In the genomic region with DNA sequence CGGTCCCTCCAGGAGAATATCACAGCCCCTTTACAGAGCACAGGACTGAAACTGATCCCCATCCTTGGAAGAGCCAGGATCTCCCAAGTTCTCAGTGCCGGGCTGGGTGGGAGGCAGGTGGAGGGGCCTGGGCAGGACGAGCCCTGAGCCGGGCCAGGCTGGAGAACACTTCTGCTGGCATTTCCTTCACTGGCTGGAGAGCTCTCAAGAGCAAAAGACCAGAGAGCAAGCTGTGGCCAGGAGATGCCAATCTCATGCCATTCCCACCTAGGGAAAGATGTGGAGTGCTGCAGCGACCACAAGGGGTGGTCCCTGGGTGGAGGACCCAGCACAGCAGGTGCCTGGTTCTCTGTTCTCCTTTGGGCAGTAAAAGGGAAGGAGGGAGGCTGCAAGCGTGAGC, we compare ENCODE assay signal across 14 mouse cellular contexts. TPM values are rescaled to one million over a fixed set of nuclear protein-coding genes. Genes with fewer than 3 reads are reported as not detected.
DNase-seq lines count a peak whose midpoint lies in the region; ATAC-seq lines count a peak whose summit lies in the region.
"Had no signal": no experiment of that assay in that cellular context is flagged by ENCODE, and none has a peak within 500 bp of the region (broad histone marks: within the 10 kb centered on the region; RNA-seq: fewer than 3 reads in every experiment).

No protein-coding gene starts in this region.

- H3K4me2 ChIP-seq in heart, embryonic 14.5 days (ENCODE audit: low read length) = no peak overlapping the region
- H3K4me2 ChIP-seq in midbrain, embryonic 11.5 days = no peak overlapping the region
- peak overlapping the region; percentile 34; the same call in 1 of the 2 replicates for H3K4me2 ChIP-seq in liver, embryonic 16.5 days (ENCODE audit: low read depth, low read length)
- H3K4me2 ChIP-seq in stomach, embryonic 16.5 days (ENCODE audit: low read depth, low read length) = no peak overlapping the region
- H3K4me2 ChIP-seq: embryonic facial prominence, embryonic 12.5 days had no signal

- H3K9ac ChIP-seq in heart, embryonic 14.5 days (ENCODE audit: low read length) = peak overlapping the region; percentile 25; the same call in 1 of the 2 replicates
- H3K9ac ChIP-seq in midbrain, embryonic 11.5 days (ENCODE audit: low read length) = no peak overlapping the region
- peak overlapping the region; percentile 13 for H3K9ac ChIP-seq in liver, embryonic 16.5 days (ENCODE audit: low read depth, low read length)
- H3K9ac ChIP-seq in stomach, embryonic 16.5 days (ENCODE audit: low read length) = 0 out of 2 replicates have a peak overlapping the region, but pooled peaks have one; percentile 32

- H3K36me3 ChIP-seq in heart, embryonic 14.5 days (ENCODE audit: control insufficient read depth, insufficient read depth, low read length) = no peaks in the 10 kb centered on the region
- peaks cover 15% of the 10 kb centered on the region for H3K36me3 ChIP-seq in midbrain, embryonic 10.5 days
- no peaks in the 10 kb centered on the region for H3K36me3 ChIP-seq in midbrain, embryonic 11.5 days (ENCODE audit: control insufficient read depth, insufficient read depth, low read length)
- no peaks in the 10 kb centered on the region for H3K36me3 ChIP-seq in liver, embryonic 16.5 days (ENCODE audit: control insufficient read depth, insufficient read depth)
- no peaks in the 10 kb centered on the region for H3K36me3 ChIP-seq in stomach, embryonic 16.5 days (ENCODE audit: control insufficient read depth, insufficient read depth, low read length)
- H3K36me3 ChIP-seq: embryonic facial prominence, embryonic 12.5 days had no signal

- DNase-seq in heart, postnatal 36 days = no peak
- DNase-seq in midbrain, embryonic 10.5 days (ENCODE audit: low spot score) = no peak
- DNase-seq in midbrain, embryonic 11.5 days (ENCODE audit: low spot score, missing footprints) = no peak
- DNase-seq in cerebellum, postnatal 36 days = no peak
- no peak for DNase-seq in spleen, adult 12 weeks (ENCODE audit: low spot score)
- DNase-seq: adrenal gland, postnatal 36 days; cerebellum, adult 11 months had no signal

- intact Hi-C loops in heart, postnatal 36 days (cut with DNase I) = no loop called here

- H3K27me3 ChIP-seq in heart, embryonic 14.5 days (ENCODE audit: control insufficient read depth, insufficient read depth, low read length) = no peaks in the 10 kb centered on the region
- H3K27me3 ChIP-seq in midbrain, embryonic 10.5 days (ENCODE audit: low read depth, poor library complexity, severe bottlenecking) = no peaks in the 10 kb centered on the region
- H3K27me3 ChIP-seq in midbrain, embryonic 11.5 days (ENCODE audit: control insufficient read depth, insufficient read depth, low read length) = no peaks in the 10 kb centered on the region
- H3K27me3 ChIP-seq in liver, embryonic 16.5 days (ENCODE audit: control insufficient read depth, insufficient read depth, low read depth, low read length) = no peaks in the 10 kb centered on the region
- H3K27me3 ChIP-seq in stomach, embryonic 16.5 days (ENCODE audit: control insufficient read depth, insufficient read depth, low read length) = no peaks in the 10 kb centered on the region
- H3K27me3 ChIP-seq: embryonic facial prominence, embryonic 12.5 days; megakaryocyte, embryonic 14.5 days had no signal

- peaks cover 40 to 61% of the 10 kb centered on the region in 2 experiments for H3K4me1 ChIP-seq in heart, embryonic 14.5 days (ENCODE audit: control insufficient read depth in 2 of 2, insufficient read depth in 2 of 2, low read length in 2 of 2)
- peaks cover 59% of the 10 kb centered on the region for H3K4me1 ChIP-seq in midbrain, embryonic 10.5 days
- peaks cover 7% of the 10 kb centered on the region for H3K4me1 ChIP-seq in midbrain, embryonic 11.5 days (ENCODE audit: control insufficient read depth, insufficient read depth, low read length)
- H3K4me1 ChIP-seq in liver, embryonic 16.5 days (ENCODE audit: control insufficient read depth, low read depth, low read length) = peaks cover 78% of the 10 kb centered on the region
- H3K4me1 ChIP-seq in stomach, embryonic 16.5 days (ENCODE audit: control insufficient read depth, insufficient read depth, low read length) = peaks cover 57% of the 10 kb centered on the region

- peak overlapping the region in 1 of 2 experiments; percentile 41; a peak in 1 of 4 replicates for H3K27ac ChIP-seq in heart, embryonic 14.5 days (replicated peaks in 1 of 2; ENCODE audit: control insufficient read depth in 1 of 2, insufficient read depth in 1 of 2, low read depth in 2 of 2, low read length in 2 of 2)
- peak overlapping the region; percentile 30; the same call in 1 of the 2 replicates for H3K27ac ChIP-seq in midbrain, embryonic 10.5 days (replicated peaks)
- no peak overlapping the region for H3K27ac ChIP-seq in midbrain, embryonic 11.5 days (ENCODE audit: low read depth, low read length)
- H3K27ac ChIP-seq in liver, embryonic 16.5 days (ENCODE audit: low read length) = peak overlapping the region; percentile 85
- H3K27ac ChIP-seq in stomach, embryonic 16.5 days (ENCODE audit: low read length) = peak overlapping the region; percentile 87
- H3K27ac ChIP-seq: embryonic facial prominence, embryonic 12.5 days had no signal

- ATAC-seq in heart, embryonic 14.5 days (ENCODE audit: insufficient number of reproducible peaks, insufficient read depth, low FRiP score, low read depth) = no peak
- no peak for ATAC-seq in midbrain, embryonic 11.5 days (ENCODE audit: low FRiP score)
- no peak for ATAC-seq in liver, embryonic 16.5 days (ENCODE audit: low read depth)
- no peak for ATAC-seq in stomach, embryonic 16.5 days (ENCODE audit: insufficient read depth, low FRiP score)

- no peak overlapping the region for H3K4me3 ChIP-seq in heart, embryonic 14.5 days (ENCODE audit: control insufficient read depth in 1 of 2, insufficient read depth in 1 of 2, low read depth in 1 of 2, low read length in 2 of 2)
- no peak overlapping the region for H3K4me3 ChIP-seq in midbrain, embryonic 10.5 days
- H3K4me3 ChIP-seq in midbrain, embryonic 11.5 days (ENCODE audit: low read depth, low read length) = no peak overlapping the region
- no peak overlapping the region for H3K4me3 ChIP-seq in liver, embryonic 16.5 days (ENCODE audit: low read depth, low read length)
- no peak overlapping the region for H3K4me3 ChIP-seq in stomach, embryonic 16.5 days (replicated peaks; ENCODE audit: low read length)
- H3K4me3 ChIP-seq: embryonic facial prominence, embryonic 12.5 days had no signal

- WGBS in heart, embryonic 14.5 days = 80% methylated on average over 6 of the region's 6 CpGs
- 85% methylated on average over 6 of the region's 6 CpGs for WGBS in midbrain, embryonic 10.5 days
- WGBS in midbrain, embryonic 11.5 days = 91% methylated on average over 6 of the region's 6 CpGs
- 78% methylated on average over 6 of the region's 6 CpGs for WGBS in liver, embryonic 16.5 days (ENCODE audit: insufficient replicate concordance)
- 70% methylated on average over 6 of the region's 6 CpGs for whole genome bisulfite sequencing in stomach, embryonic 16.5 days

- H3K9me3 ChIP-seq in heart, embryonic 14.5 days (ENCODE audit: control insufficient read depth, low read length) = no peaks in the 10 kb centered on the region
- H3K9me3 ChIP-seq in midbrain, embryonic 10.5 days (replicated peaks) = no peaks in the 10 kb centered on the region
- H3K9me3 ChIP-seq in midbrain, embryonic 11.5 days (ENCODE audit: control insufficient read depth, low read length) = no peaks in the 10 kb centered on the region
- no peaks in the 10 kb centered on the region for H3K9me3 ChIP-seq in liver, embryonic 16.5 days (replicated peaks; ENCODE audit: control insufficient read depth, low read length)
- no peaks in the 10 kb centered on the region for H3K9me3 ChIP-seq in stomach, embryonic 16.5 days (replicated peaks; ENCODE audit: control insufficient read depth, low read length)
- H3K9me3 ChIP-seq: embryonic facial prominence, embryonic 12.5 days had no signal

RNA-seq across cellular contexts. Expression of gene Samd4b, which starts 12.9 kb away (rescaled TPM):
- polyA plus RNA-seq in heart, embryonic 14.5 days (2014; fragmentation: Nextera tagmentation; extraction: Ambion mirVana) = 23.5 and 25.2 TPM in 2 replicates
- 10 to 100 TPM; 20.5 to 24.5 TPM for total RNA-seq in heart, postnatal 36 days (2021)
- polyA plus RNA-seq in midbrain, embryonic 10.5 days (2016; fragmentation: Nextera tagmentation; extraction: Ambion mirVana) = 29.2 and 30.5 TPM in 2 replicates
- polyA plus RNA-seq in midbrain, embryonic 11.5 days (2014; fragmentation: Nextera tagmentation; extraction: Ambion mirVana) = 23.8 and 27.8 TPM in 2 replicates
- polyA plus RNA-seq in liver, embryonic 16.5 days (2015; fragmentation: Nextera tagmentation; extraction: Ambion mirVana) = 2.5 and 3.5 TPM in 2 replicates
- 10.9 and 11.2 TPM in 2 replicates for polyA plus RNA-seq in stomach, embryonic 16.5 days (2015; fragmentation: Nextera tagmentation; extraction: Ambion mirVana)

RNA-seq across cellular contexts. Expression of gene Pak4, which starts 13.0 kb away (rescaled TPM):
- 21.1 and 22.1 TPM in 2 replicates for polyA plus RNA-seq in heart, embryonic 14.5 days (2014; fragmentation: Nextera tagmentation; extraction: Ambion mirVana)
- 1 to 10 TPM; 7.3 to 7.4 TPM for total RNA-seq in heart, postnatal 36 days (2021)
- polyA plus RNA-seq in midbrain, embryonic 10.5 days (2016; fragmentation: Nextera tagmentation; extraction: Ambion mirVana) = 60.9 and 66.4 TPM in 2 replicates
- polyA plus RNA-seq in midbrain, embryonic 11.5 days (2014; fragmentation: Nextera tagmentation; extraction: Ambion mirVana) = 29.6 and 32.5 TPM in 2 replicates
- 16.4 and 17.5 TPM in 2 replicates for polyA plus RNA-seq in liver, embryonic 16.5 days (2015; fragmentation: Nextera tagmentation; extraction: Ambion mirVana)
- 54.8 and 64.4 TPM in 2 replicates for polyA plus RNA-seq in stomach, embryonic 16.5 days (2015; fragmentation: Nextera tagmentation; extraction: Ambion mirVana)

RNA-seq across cellular contexts. Expression of gene Nccrp1, which starts 37.9 kb away (rescaled TPM):
- polyA plus RNA-seq in heart, embryonic 14.5 days (2014; fragmentation: Nextera tagmentation; extraction: Ambion mirVana) = not detected in 2 replicates
- not detected for total RNA-seq in heart, postnatal 36 days (2021)
- polyA plus RNA-seq in midbrain, embryonic 10.5 days (2016; fragmentation: Nextera tagmentation; extraction: Ambion mirVana) = 0.14 and 0.20 TPM in 2 replicates
- polyA plus RNA-seq in midbrain, embryonic 11.5 days (2014; fragmentation: Nextera tagmentation; extraction: Ambion mirVana) = not detected in 2 replicates
- polyA plus RNA-seq in liver, embryonic 16.5 days (2015; fragmentation: Nextera tagmentation; extraction: Ambion mirVana) = not detected in 2 replicates
- polyA plus RNA-seq in stomach, embryonic 16.5 days (2015; fragmentation: Nextera tagmentation; extraction: Ambion mirVana) = 19.7 and 34.8 TPM in 2 replicates
- polyA plus RNA-seq: embryonic facial prominence, embryonic 12.5 days; heart, postnatal 0 days had no signal

RNA-seq across cellular contexts. Expression of gene Sycn, which starts 44.3 kb away (rescaled TPM):
- polyA plus RNA-seq in heart, embryonic 14.5 days (2014; fragmentation: Nextera tagmentation; extraction: Ambion mirVana) = not detected in 2 replicates
- total RNA-seq in heart, postnatal 36 days (2021) = not detected
- not detected in 2 replicates for polyA plus RNA-seq in midbrain, embryonic 10.5 days (2016; fragmentation: Nextera tagmentation; extraction: Ambion mirVana)
- polyA plus RNA-seq in midbrain, embryonic 11.5 days (2014; fragmentation: Nextera tagmentation; extraction: Ambion mirVana) = not detected in 2 replicates
- 0.53 and 2.5 TPM in 2 replicates for polyA plus RNA-seq in liver, embryonic 16.5 days (2015; fragmentation: Nextera tagmentation; extraction: Ambion mirVana)
- 124 and 215 TPM in 2 replicates for polyA plus RNA-seq in stomach, embryonic 16.5 days (2015; fragmentation: Nextera tagmentation; extraction: Ambion mirVana)
- total RNA-seq: adrenal gland, postnatal 36 days; left cerebral cortex, postnatal 10 days had no signal
- polyA plus RNA-seq: embryonic facial prominence, embryonic 12.5 days; heart, postnatal 0 days had no signal

RNA-seq across cellular contexts. Expression of gene Acp7, which starts 46.1 kb away (rescaled TPM):
- not detected in 2 replicates for polyA plus RNA-seq in heart, embryonic 14.5 days (2014; fragmentation: Nextera tagmentation; extraction: Ambion mirVana)
- total RNA-seq in heart, postnatal 36 days (2021) = not detected
- not detected in 2 replicates for polyA plus RNA-seq in midbrain, embryonic 10.5 days (2016; fragmentation: Nextera tagmentation; extraction: Ambion mirVana)
- polyA plus RNA-seq in midbrain, embryonic 11.5 days (2014; fragmentation: Nextera tagmentation; extraction: Ambion mirVana) = not detected in 2 replicates
- not detected in 2 replicates for polyA plus RNA-seq in liver, embryonic 16.5 days (2015; fragmentation: Nextera tagmentation; extraction: Ambion mirVana)
- 0.16 TPM in 1 of 2 replicates, not detected in the other for polyA plus RNA-seq in stomach, embryonic 16.5 days (2015; fragmentation: Nextera tagmentation; extraction: Ambion mirVana)
- total RNA-seq: adrenal gland, postnatal 36 days had no signal
- polyA plus RNA-seq: heart, postnatal 0 days had no signal

Comparison
In these comparisons a context has a peak if more than half of its experiments do, and no peak if none do; other contexts are left out.
1. RNA of gene Nccrp1, which starts 37.9 kb away (polyA plus RNA-seq): 19.7 to 34.8 TPM in stomach, embryonic 16.5 days; 0.14 to 0.20 TPM in midbrain, embryonic 10.5 days, not detected in heart, embryonic 14.5 days, not detected in midbrain, embryonic 11.5 days and not detected in liver, embryonic 16.5 days; every median in the first group is over 10 times any median in the second.